Comparison of ENCODE assay signal across 24 mouse cellular contexts in the genomic region with DNA sequence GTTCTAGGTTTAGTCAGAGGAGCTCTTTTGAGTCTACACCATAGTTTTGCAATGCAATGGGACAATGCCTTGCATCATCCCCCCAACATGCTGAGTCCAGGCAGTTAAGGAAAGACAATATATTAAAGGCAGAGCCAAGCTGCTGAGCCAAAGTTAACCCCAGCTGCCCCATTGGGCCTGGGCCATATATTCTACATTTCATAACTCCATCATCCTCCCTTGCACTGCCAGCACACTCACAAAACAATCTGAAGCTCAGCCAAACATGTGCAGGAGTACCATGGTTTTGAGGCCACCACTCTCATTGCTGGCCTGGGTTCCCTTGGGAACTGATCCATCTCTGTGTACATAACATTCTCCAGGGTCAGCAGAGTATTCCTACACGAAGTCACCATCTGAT.
DNase-seq lines count a peak whose midpoint lies in the region; ATAC-seq lines count a peak whose summit lies in the region.
"Had no signal": no experiment of that assay in that cellular context is flagged by ENCODE, and none has a peak within 500 bp of the region (broad histone marks: within the 10 kb centered on the region; RNA-seq: fewer than 3 reads in every experiment).

No protein-coding gene starts in this region.

- H3K4me3 ChIP-seq in lung, embryonic 16.5 days (ENCODE audit: low read length), result no peak overlapping the region
- H3K4me3 ChIP-seq: embryonic facial prominence, embryonic 13.5 days; embryonic facial prominence, embryonic 15.5 days; erythroblast, embryonic 14.5 days had no signal

- 19% methylated on average over 1 of the region's 1 CpGs for WGBS in lung, embryonic 16.5 days

- H3K4me2 ChIP-seq in lung, embryonic 16.5 days (ENCODE audit: low read depth, low read length), result no peak overlapping the region
- H3K4me2 ChIP-seq: embryonic facial prominence, embryonic 13.5 days; embryonic facial prominence, embryonic 15.5 days had no signal

- no peak for DNase-seq in lung, postnatal 14 days
- DNase-seq in adipocyte (ENCODE audit: low spot score), result peak; percentile 72
- peak; percentile 34 for DNase-seq in gonadal fat pad, adult 2 months (ENCODE audit: low read depth)
- DNase-seq in adrenal gland, postnatal 36 days, result no peak
- DNase-seq in left cerebral cortex, postnatal 10 days (ENCODE audit: extremely low spot score in 1 of 2, low spot score in 2 of 2), result no peak
- DNase-seq in B cell, adult 2 months, result no peak
- DNase-seq: adrenal gland, adult 8-10 months; adrenal gland, postnatal 14 days; cerebellum, adult 11 months; cerebellum, adult 18-20 months; cerebellum, adult 8-10 months; cerebellum, adult 9-11 months; cerebellum, postnatal 14 days; cerebellum, postnatal 36 days; embryo, embryonic 11 days had no signal

- H3K36me3 ChIP-seq in lung, embryonic 16.5 days (ENCODE audit: control insufficient read depth, insufficient read depth, low read length), result no peaks in the 10 kb centered on the region
- H3K36me3 ChIP-seq: embryonic facial prominence, embryonic 13.5 days; embryonic facial prominence, embryonic 15.5 days; G1E had no signal

- no peak overlapping the region for H3K27ac ChIP-seq in lung, embryonic 16.5 days (ENCODE audit: low read length)
- H3K27ac ChIP-seq: embryonic facial prominence, embryonic 13.5 days; embryonic facial prominence, embryonic 15.5 days had no signal

- H3K9ac ChIP-seq in lung, embryonic 16.5 days (ENCODE audit: low read length), result no peak overlapping the region
- H3K9ac ChIP-seq: embryonic facial prominence, embryonic 13.5 days; embryonic facial prominence, embryonic 15.5 days had no signal

- peak; percentile 28; the same call in 1 of the 2 replicates for ATAC-seq in lung, embryonic 16.5 days (ENCODE audit: low read depth)
- ATAC-seq: CD4-positive, CD25-positive, alpha-beta regulatory T cell, adult 4 months; forebrain, embryonic 14.5 days; forebrain, embryonic 16.5 days had no signal

- H3K9me3 ChIP-seq in lung, embryonic 16.5 days (ENCODE audit: control insufficient read depth, low read length), result no peaks in the 10 kb centered on the region
- H3K9me3 ChIP-seq: embryonic facial prominence, embryonic 13.5 days; embryonic facial prominence, embryonic 15.5 days; G1E had no signal

- intact Hi-C loops in left cerebral cortex, postnatal 10 days (cut with DNase I), result no loop called here

- no peaks in the 10 kb centered on the region; the same call in 1 of the 2 replicates for H3K4me1 ChIP-seq in lung, embryonic 16.5 days (replicated peaks; ENCODE audit: control insufficient read depth, insufficient read depth, low read length)
- H3K4me1 ChIP-seq: embryonic facial prominence, embryonic 13.5 days; embryonic facial prominence, embryonic 15.5 days had no signal

- no peaks in the 10 kb centered on the region for H3K27me3 ChIP-seq in lung, embryonic 16.5 days (ENCODE audit: control insufficient read depth, insufficient read depth, low read depth, low read length)
- H3K27me3 ChIP-seq: CH12.LX; embryonic facial prominence, embryonic 13.5 days; embryonic facial prominence, embryonic 15.5 days had no signal

Comparison
In these comparisons a context has a peak if more than half of its experiments do, and no peak if none do; other contexts are left out.
1. DNase-seq: peak in adipocyte (single experiment) and gonadal fat pad, adult 2 months (single experiment); none in lung, postnatal 14 days (single experiment), adrenal gland, postnatal 36 days (0 of 2), left cerebral cortex, postnatal 10 days (0 of 2) and B cell, adult 2 months (0 of 2).